In genomic region chr10:93429141-93429911, GRCm38 (mm10) we compare ENCODE assay signal across 9 mouse cellular contexts. TPM values are rescaled to one million over a fixed set of nuclear protein-coding genes. Genes with fewer than 3 reads are reported as not detected.
DNase-seq lines count a peak whose midpoint lies in the region; ATAC-seq and TF ChIP-seq lines count a peak whose summit lies in the region.
"Had no signal": no experiment of that assay in that cellular context is flagged by ENCODE, and none has a peak within 500 bp of the region (broad histone marks: within the 10 kb centered on the region; RNA-seq: fewer than 3 reads in every experiment).

No protein-coding gene starts in this region.

- no peaks in the 10 kb centered on the region for H3K9me3 ChIP-seq in forebrain, embryonic 14.5 days (replicated peaks; ENCODE audit: control insufficient read depth, low read length)
- H3K9me3 ChIP-seq in forebrain, embryonic 16.5 days (ENCODE audit: control insufficient read depth, low read length) = no peaks in the 10 kb centered on the region
- H3K9me3 ChIP-seq in liver, embryonic 14.5 days (ENCODE audit: control insufficient read depth, low read length) = no peaks in the 10 kb centered on the region
- H3K9me3 ChIP-seq in liver, embryonic 11.5 days (ENCODE audit: control insufficient read depth, low read length) = no peaks in the 10 kb centered on the region
- H3K9me3 ChIP-seq in MEL (replicated peaks; ENCODE audit: insufficient read depth, low read length) = no peaks in the 10 kb centered on the region

- H3K9ac ChIP-seq in forebrain, embryonic 14.5 days (ENCODE audit: low read length) = no peak overlapping the region
- H3K9ac ChIP-seq in forebrain, embryonic 16.5 days (replicated peaks; ENCODE audit: low read depth, low read length) = no peak overlapping the region
- H3K9ac ChIP-seq in liver, embryonic 14.5 days (replicated peaks) = no peak overlapping the region
- H3K9ac ChIP-seq in liver, embryonic 11.5 days (ENCODE audit: low read depth, low read length) = no peak overlapping the region
- no peak overlapping the region for H3K9ac ChIP-seq in MEL (ENCODE audit: control insufficient read depth, low read depth, low read length, poor library complexity, severe bottlenecking)

- peak; percentile 59 for TF ChIP-seq RAD21 in MEL (IDR thresholded peaks at IDR 0.05; ENCODE audit: low read depth, low read length)

- TF ChIP-seq CTCF in liver, embryonic 14.5 days (IDR thresholded peaks at IDR 0.05; ENCODE audit: low read depth) = peak; percentile 76
- TF ChIP-seq CTCF in MEL (IDR thresholded peaks at IDR 0.05 in 2 of 3, conservative IDR thresholded peaks at IDR 0.05 in 1 of 3; ENCODE audit: control insufficient read depth in 1 of 3, insufficient read depth in 1 of 3, low read depth in 2 of 3, low read length in 3 of 3, poor library complexity in 1 of 3, severe bottlenecking in 1 of 3) = peak; percentile 39 to 55 (median 49); a peak in 5 of 6 replicates

- peaks cover 10% of the 10 kb centered on the region for H3K4me1 ChIP-seq in forebrain, embryonic 14.5 days (ENCODE audit: control insufficient read depth, insufficient read depth, low read length)
- peaks cover 20% of the 10 kb centered on the region for H3K4me1 ChIP-seq in forebrain, embryonic 16.5 days (replicated peaks; ENCODE audit: control insufficient read depth, insufficient read depth, low read length)
- peaks cover 0 to 19% of the 10 kb centered on the region in 2 experiments; a peak in 2 of 4 replicates for H3K4me1 ChIP-seq in liver, embryonic 14.5 days (replicated peaks; ENCODE audit: control insufficient read depth in 2 of 2, insufficient read depth in 2 of 2, low read length in 1 of 2)
- H3K4me1 ChIP-seq in liver, embryonic 11.5 days (replicated peaks; ENCODE audit: control insufficient read depth, insufficient read depth, low read length) = peaks cover 11% of the 10 kb centered on the region
- no peaks in the 10 kb centered on the region for H3K4me1 ChIP-seq in MEL (ENCODE audit: control insufficient read depth in 1 of 2, insufficient read depth in 2 of 2, low read length in 2 of 2)

- DNase-seq in forebrain, embryonic 14.5 days (ENCODE audit: low spot score) = peak; percentile 39
- DNase-seq in liver, embryonic 14.5 days (ENCODE audit: low read depth in 3 of 3, low spot score in 3 of 3) = no peak
- DNase-seq in liver, embryonic 11.5 days (ENCODE audit: low spot score) = no peak
- peak; percentile 37 for DNase-seq in MEL (ENCODE audit: low read depth, low spot score)
- DNase-seq in induced T-regulatory cell, adult 2 months (ENCODE audit: low read depth) = peak; percentile 73
- DNase-seq in gastrocnemius, postnatal 4 days (ENCODE audit: low spot score in 2 of 2) = no peak
- DNase-seq in cerebellum, postnatal 4 days (ENCODE audit: low spot score in 2 of 2) = no peak

- no peak overlapping the region for H3K4me3 ChIP-seq in forebrain, embryonic 14.5 days (ENCODE audit: low read depth, low read length)
- H3K4me3 ChIP-seq in forebrain, embryonic 16.5 days (replicated peaks; ENCODE audit: low read length) = no peak overlapping the region
- H3K4me3 ChIP-seq in liver, embryonic 14.5 days (ENCODE audit: insufficient read depth in 1 of 2, low read depth in 2 of 2, low read length in 2 of 2) = no peak overlapping the region
- no peak overlapping the region for H3K4me3 ChIP-seq in liver, embryonic 11.5 days (ENCODE audit: low read depth, low read length)
- no peak overlapping the region for H3K4me3 ChIP-seq in MEL (ENCODE audit: control insufficient read depth in 1 of 2, insufficient read depth in 1 of 2, low read depth in 2 of 2, low read length in 2 of 2)

- H3K27me3 ChIP-seq in forebrain, embryonic 14.5 days (replicated peaks; ENCODE audit: control insufficient read depth, insufficient read depth, low read length) = no peaks in the 10 kb centered on the region
- H3K27me3 ChIP-seq in forebrain, embryonic 16.5 days (replicated peaks; ENCODE audit: control insufficient read depth, insufficient read depth, low read length) = no peaks in the 10 kb centered on the region
- H3K27me3 ChIP-seq in liver, embryonic 14.5 days (ENCODE audit: control insufficient read depth, insufficient read depth, low read length) = no peaks in the 10 kb centered on the region
- H3K27me3 ChIP-seq in liver, embryonic 11.5 days (replicated peaks; ENCODE audit: control insufficient read depth, insufficient read depth, low read length) = no peaks in the 10 kb centered on the region
- no peaks in the 10 kb centered on the region; a peak in 1 of 4 replicates for H3K27me3 ChIP-seq in MEL (ENCODE audit: control insufficient read depth in 1 of 2, insufficient read depth in 2 of 2, low read length in 2 of 2)

- ATAC-seq in forebrain, embryonic 14.5 days = no peak
- no peak for ATAC-seq in forebrain, embryonic 16.5 days
- ATAC-seq in liver, embryonic 14.5 days (ENCODE audit: insufficient read depth) = no peak
- ATAC-seq in liver, embryonic 11.5 days (replicated peaks; ENCODE audit: low FRiP score) = no peak

- TF ChIP-seq EP300 in liver, embryonic 14.5 days (IDR thresholded peaks at IDR 0.05; ENCODE audit: low read depth) = no peak
- no peak for TF ChIP-seq EP300 in MEL (IDR thresholded peaks at IDR 0.05; ENCODE audit: low read depth in 1 of 2, low read length in 2 of 2)

- no peaks in the 10 kb centered on the region for H3K36me3 ChIP-seq in forebrain, embryonic 14.5 days (ENCODE audit: control insufficient read depth, insufficient read depth, low read length)
- H3K36me3 ChIP-seq in forebrain, embryonic 16.5 days (ENCODE audit: control insufficient read depth, insufficient read depth) = no peaks in the 10 kb centered on the region
- H3K36me3 ChIP-seq in liver, embryonic 14.5 days (replicated peaks; ENCODE audit: control insufficient read depth, insufficient read depth, low read depth) = no peaks in the 10 kb centered on the region
- no peaks in the 10 kb centered on the region for H3K36me3 ChIP-seq in liver, embryonic 11.5 days (ENCODE audit: control insufficient read depth, insufficient read depth, low read length)
- H3K36me3 ChIP-seq in MEL (ENCODE audit: control insufficient read depth in 1 of 2, insufficient read depth in 2 of 2, low read length in 2 of 2) = no peaks in the 10 kb centered on the region

- no peaks in the 10 kb centered on the region for H3K79me2 ChIP-seq in MEL (ENCODE audit: control insufficient read depth, insufficient read depth, low read length, poor library complexity)

- WGBS in forebrain, embryonic 14.5 days = 70% methylated on average over 12 of the region's 12 CpGs
- 61% methylated on average over 12 of the region's 12 CpGs for whole genome bisulfite sequencing in forebrain, embryonic 16.5 days
- 33% methylated on average over 12 of the region's 12 CpGs for WGBS in liver, embryonic 14.5 days (ENCODE audit: insufficient replicate concordance)
- 51% methylated on average over 12 of the region's 12 CpGs for WGBS in liver, embryonic 11.5 days

- no peak overlapping the region for H3K4me2 ChIP-seq in forebrain, embryonic 14.5 days (ENCODE audit: low read length)
- H3K4me2 ChIP-seq in forebrain, embryonic 16.5 days (ENCODE audit: low read length) = no peak overlapping the region
- H3K4me2 ChIP-seq in liver, embryonic 14.5 days (ENCODE audit: low read depth) = no peak overlapping the region
- no peak overlapping the region for H3K4me2 ChIP-seq in liver, embryonic 11.5 days

- TF ChIP-seq POLR2A in MEL (IDR thresholded peaks at IDR 0.05; ENCODE audit: control insufficient read depth in 1 of 2, insufficient read depth in 1 of 2, low read depth in 1 of 2, low read length in 2 of 2, poor library complexity in 1 of 2) = no peak

- no peak overlapping the region for H3K27ac ChIP-seq in forebrain, embryonic 14.5 days (ENCODE audit: low read depth, low read length)
- H3K27ac ChIP-seq in forebrain, embryonic 16.5 days (ENCODE audit: low read length) = no peak overlapping the region
- no peak overlapping the region for H3K27ac ChIP-seq in liver, embryonic 14.5 days
- H3K27ac ChIP-seq in liver, embryonic 11.5 days (ENCODE audit: low read depth, low read length) = no peak overlapping the region
- no peak overlapping the region for H3K27ac ChIP-seq in MEL (ENCODE audit: control insufficient read depth, low read depth, low read length)

TF ChIP-seq in MEL, 35 proteins besides CTCF, POLR2A, EP300 and RAD21:
- TF ChIP-seq SMC3 (IDR thresholded peaks at IDR 0.05; ENCODE audit: low read depth, low read length) = peak; percentile 50
- 0 out of 2 replicates have a peak, but pooled peaks have one; percentile 36 for TF ChIP-seq ZC3H11A (IDR thresholded peaks at IDR 0.05; ENCODE audit: low read depth, low read length)
- TF ChIP-seq GABPA (IDR thresholded peaks at IDR 0.05; ENCODE audit: low read depth, low read length) = no peak

RNA-seq across cellular contexts. Expression of gene Lta4h, which starts 23.9 kb away (rescaled TPM):
- polyA plus RNA-seq in forebrain, embryonic 14.5 days (2014; fragmentation: Nextera tagmentation; extraction: Ambion mirVana) = 97.3 and 115 TPM in 2 replicates
- 104 and 108 TPM in 2 replicates for polyA plus RNA-seq in forebrain, embryonic 16.5 days (2015; fragmentation: Nextera tagmentation; extraction: Ambion mirVana)
- 24.9 and 41.0 TPM in 2 replicates for polyA plus RNA-seq in liver, embryonic 14.5 days (2012; rRNA removed)
- polyA plus RNA-seq in liver, embryonic 14.5 days (2014; fragmentation: Nextera tagmentation; extraction: Ambion mirVana) = 63.4 and 65.8 TPM in 2 replicates
- polyA plus RNA-seq in liver, embryonic 11.5 days (2014; fragmentation: Nextera tagmentation; extraction: Ambion mirVana) = 163 and 185 TPM in 2 replicates
- 73.2 and 76.8 TPM in 2 replicates for total RNA-seq in MEL (2012; rRNA removed)
- polyA plus RNA-seq in MEL (2012; ENCODE audit: insufficient read depth in 1 of 2, insufficient read length in 2 of 2, low read depth in 1 of 2, low replicate concordance in 2 of 2, missing spikeins in 1 of 2) = 10 to 100 TPM in 1 of 2 experiments, not detected in 1; 73.0 TPM
- 10 to 100 TPM; 65.4 to 71.1 TPM for total RNA-seq in gastrocnemius, postnatal 4 days (2021)

RNA-seq across cellular contexts. Expression of gene Hal, which starts 59.2 kb away (rescaled TPM):
- polyA plus RNA-seq in forebrain, embryonic 14.5 days (2014; fragmentation: Nextera tagmentation; extraction: Ambion mirVana) = 0.27 TPM in 1 of 2 replicates, not detected in the other
- 0.13 TPM in 1 of 2 replicates, not detected in the other for polyA plus RNA-seq in forebrain, embryonic 16.5 days (2015; fragmentation: Nextera tagmentation; extraction: Ambion mirVana)
- 1.5 and 2.1 TPM in 2 replicates for polyA plus RNA-seq in liver, embryonic 14.5 days (2012; rRNA removed)
- 4.7 and 5.6 TPM in 2 replicates for polyA plus RNA-seq in liver, embryonic 14.5 days (2014; fragmentation: Nextera tagmentation; extraction: Ambion mirVana)
- 1.1 and 1.3 TPM in 2 replicates for polyA plus RNA-seq in liver, embryonic 11.5 days (2014; fragmentation: Nextera tagmentation; extraction: Ambion mirVana)
- total RNA-seq in MEL (2012; rRNA removed) = 0.12 TPM in 1 of 2 replicates, not detected in the other
- polyA plus RNA-seq in MEL (2012; ENCODE audit: insufficient read depth in 1 of 2, insufficient read length in 2 of 2, low read depth in 1 of 2, low replicate concordance in 2 of 2, missing spikeins in 1 of 2) = under 1 TPM in 1 of 2 experiments, not detected in 1; 0.03 TPM
- under 1 TPM; 0.12 to 0.16 TPM for total RNA-seq in gastrocnemius, postnatal 4 days (2021)
- total RNA-seq: left cerebral cortex, postnatal 25 days had no signal

Comparison
In these comparisons a context has a peak if more than half of its experiments do, and no peak if none do; other contexts are left out.
1. DNase-seq: peak in forebrain, embryonic 14.5 days (single experiment), MEL (single experiment) and induced T-regulatory cell, adult 2 months (single experiment); none in liver, embryonic 14.5 days (0 of 3), liver, embryonic 11.5 days (single experiment), gastrocnemius, postnatal 4 days (0 of 2) and cerebellum, postnatal 4 days (0 of 2).